Mouse (Mus musculus) limb, embryonic 14.5 days (tissue): ENCODE results near the gene Saysd1. TPM values are rescaled to one million over a fixed set of nuclear protein-coding genes. Genes with fewer than 3 reads are reported as not detected.

Experiments
- ATAC-seq: fragments of 200-750 bp; cut with Nextera tagmentation; 2 replicates; pipeline ENCODE4 v1.8.0; 2017; ENCODE audit warnings: low read depth, moderate number of reproducible peaks, moderate TSS enrichment; ENCODE audit not compliant: low FRiP score
- DNase-seq: peaks from one replicate; pipeline ENCODE4 v3.0.0-alpha.2; 2015; ENCODE audit warnings: low spot score
- H3K27ac ChIP-seq: fragments of 300-500 bp; sonication (generic); replicated peaks from 2 replicates; pipeline ENCODE4 v1.5.1; 2014; ENCODE audit warnings: low read depth, mild to moderate bottlenecking, low read length, moderate library complexity, mixed read lengths
- H3K27me3 ChIP-seq: fragments of 300-500 bp; sonication (generic); 2 replicates; pipeline ENCODE4 v1.6.1; 2014; ENCODE audit warnings: low read length, mixed read lengths; ENCODE audit not compliant: control insufficient read depth, insufficient read depth
- H3K36me3 ChIP-seq: fragments of 300-500 bp; sonication (generic); 2 replicates; pipeline ENCODE4 v1.6.1; 2014; ENCODE audit warnings: mild to moderate bottlenecking, low read length, moderate library complexity, mixed read lengths; ENCODE audit not compliant: control insufficient read depth, insufficient read depth
- H3K4me1 ChIP-seq: fragments of 300-500 bp; sonication (generic); 2 replicates; pipeline ENCODE4 v1.6.1; 2014; ENCODE audit warnings: antibody characterized with exemption, low read length, mixed read lengths; ENCODE audit not compliant: control insufficient read depth, insufficient read depth
- H3K4me2 ChIP-seq: fragments of 300-500 bp; sonication (generic); replicated peaks from 2 replicates; pipeline ENCODE4 v1.6.1; 2014; ENCODE audit warnings: low read depth, mild to moderate bottlenecking, low read length, moderate library complexity; ENCODE audit not compliant: severe bottlenecking
- H3K4me3 ChIP-seq: fragments of 300-500 bp; sonication (generic); replicated peaks from 2 replicates; pipeline ENCODE4 v1.5.1; 2014; ENCODE audit warnings: low read length
- H3K9ac ChIP-seq: fragments of 300-500 bp; sonication (generic); 2 replicates; pipeline ENCODE4 v1.6.1; 2014; ENCODE audit warnings: mild to moderate bottlenecking, low read depth, low read length, moderate library complexity; ENCODE audit not compliant: severe bottlenecking
- H3K9me3 ChIP-seq: fragments of 300-500 bp; sonication (generic); 2 replicates; pipeline ENCODE4 v1.6.1; 2016; ENCODE audit warnings: low read length; ENCODE audit not compliant: control insufficient read depth
- POLR2A ChIP-seq: fragments of 200-500 bp; IDR thresholded peaks from 2 replicates; pipeline ENCODE4 v1.8.0; 2012; ENCODE audit warnings: inconsistent platforms, mild to moderate bottlenecking, moderate library complexity, borderline replicate concordance; ENCODE audit not compliant: insufficient read depth, insufficient read length; ENCODE audit errors: extremely low read depth
- WGBS: fragments of 180-500 bp; shearing (Covaris S2); extraction: QIAGEN DNeasy Blood & Tissue Kit; methylation state at CpG from one replicate; pipeline ENCODE4 v1.1.7; 2014; 5-methylcytosine and 5-hydroxymethylcytosine counted together
- polyA plus RNA-seq, 2 experiments: library from polyadenylated mRNA; depleted of rRNA in 1 of 2; stranded (reverse) in 1 of 2; unstranded in 1 of 2; fragments of >200 nt; fragmentation: Nextera tagmentation in 1 of 2; extraction: Ambion mirVana in 1 of 2; gene quantifications; 2 replicates each; pipeline versions ENCODE4 v1.2.1 to v1.2.3; 2012 to 2014

Gene Saysd1
- polyA plus RNA-seq, 2 experiments: 8.9 to 15.6 TPM

DNA sequence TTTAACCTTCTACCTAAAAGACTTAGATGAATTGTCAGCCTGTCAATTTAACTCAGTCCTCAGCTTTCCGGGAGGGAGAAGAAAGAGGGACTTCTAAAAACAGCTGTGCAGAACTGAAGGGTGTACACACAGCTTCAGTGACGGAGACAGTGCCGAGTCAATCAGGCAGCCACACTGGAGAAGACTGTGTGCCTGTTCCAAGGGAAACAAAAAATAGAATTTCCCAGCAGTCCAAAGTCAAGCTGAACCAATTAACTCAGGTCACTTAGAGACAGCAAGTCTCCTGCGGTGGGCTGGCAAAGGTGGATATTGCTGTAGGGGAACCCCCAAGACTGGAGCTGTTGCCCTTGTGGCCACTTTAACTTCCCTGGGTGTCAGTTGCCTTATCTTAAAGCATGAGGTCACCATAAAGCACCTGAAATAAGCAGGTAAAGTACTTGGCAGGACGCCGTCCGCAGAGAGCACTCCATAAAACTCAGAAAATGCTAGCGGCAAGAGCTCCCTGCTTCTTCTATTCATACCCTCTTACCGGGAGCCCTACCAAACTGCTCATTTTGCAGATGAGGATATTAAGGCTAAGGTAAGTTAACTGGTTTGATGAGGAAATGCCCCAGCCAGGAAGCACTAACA is 39.3 kb upstream of the Saysd1 start:
- TF ChIP-seq POLR2A: no peak
- Histone ChIP-seq H3K9ac (0 out of 2 replicates have a peak overlapping the region, but pooled peaks have one; percentile 16), H3K27me3 (no peaks in the 10 kb centered on the region), H3K36me3 (no peaks in the 10 kb centered on the region), H3K4me3 (no peak overlapping the region), H3K4me2 (peak overlapping the region; percentile 21; the same call in 1 of the 2 replicates), H3K4me1 (peaks cover 36% of the 10 kb centered on the region), H3K9me3 (no peaks in the 10 kb centered on the region), H3K27ac (no peak overlapping the region)
- ATAC-seq (no peak), DNase-seq (no peak)
- WGBS: 70% methylated on average over 9 of the region's 9 CpGs

DNA sequence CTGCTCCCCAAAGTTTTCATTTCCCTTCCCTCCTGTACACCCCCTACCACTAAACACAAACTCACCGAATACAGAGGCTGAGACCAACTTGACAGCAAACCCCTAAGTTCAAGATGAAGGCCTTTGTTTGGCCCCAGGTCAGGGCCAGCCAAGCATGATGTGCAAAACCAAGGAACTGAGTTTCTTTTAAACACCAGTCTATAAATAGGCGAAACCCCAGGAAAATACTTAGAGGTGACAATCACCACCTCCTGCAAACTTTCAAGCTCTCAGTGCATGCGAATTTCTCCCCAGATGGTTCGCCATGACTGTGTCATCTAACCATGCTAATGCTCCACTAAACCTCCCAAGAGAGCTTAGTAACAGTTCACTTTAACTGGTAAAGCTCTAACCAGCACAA is 37.4 kb upstream of the Saysd1 start:
- H3K27ac ChIP-seq: no peak overlapping the region
- DNase-seq (no peak), ATAC-seq (no peak)
- no peak for TF ChIP-seq POLR2A
- no peak overlapping the region for H3K4me2 ChIP-seq
- no peaks in the 10 kb centered on the region for H3K36me3 ChIP-seq
- no peaks in the 10 kb centered on the region for H3K27me3 ChIP-seq
- no peak overlapping the region for H3K9ac ChIP-seq
- H3K4me3 ChIP-seq: no peak overlapping the region
- WGBS: 82% methylated on average over 4 of the region's 4 CpGs
- peaks cover 37% of the 10 kb centered on the region for H3K4me1 ChIP-seq
- no peaks in the 10 kb centered on the region for H3K9me3 ChIP-seq

GRCm38 (mm10) chr14:20175114-20175513 is 36.8 kb upstream of the Saysd1 start:
- Histone ChIP-seq H3K36me3 (no peaks in the 10 kb centered on the region), H3K27me3 (no peaks in the 10 kb centered on the region), H3K9me3 (no peaks in the 10 kb centered on the region), H3K9ac (no peak overlapping the region), H3K4me2 (no peak overlapping the region), H3K4me3 (no peak overlapping the region), H3K27ac (no peak overlapping the region), H3K4me1 (peaks cover 31% of the 10 kb centered on the region)
- 93% methylated on average over 7 of the region's 7 CpGs for WGBS
- DNase-seq (no peak), ATAC-seq (no peak)
- TF ChIP-seq POLR2A: no peak

DNA sequence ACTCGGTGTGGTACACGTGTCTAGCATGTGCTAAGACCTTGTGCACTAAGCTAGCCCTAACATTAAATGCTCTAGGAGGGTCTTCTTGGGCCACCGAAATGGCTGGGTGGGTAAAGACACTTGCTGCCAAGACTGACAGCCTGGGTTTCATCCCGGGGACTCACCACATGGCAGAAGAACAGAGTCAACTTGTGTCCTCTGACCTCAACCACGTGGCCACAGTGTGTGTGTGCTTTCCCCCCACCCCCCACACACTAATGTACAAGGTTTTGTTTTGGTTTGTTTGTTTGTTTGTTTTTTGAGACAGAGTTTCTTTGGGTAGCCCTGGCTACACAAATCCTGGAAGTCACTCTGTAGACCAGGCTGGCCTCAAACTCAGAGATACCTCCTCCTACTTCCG is 36.4 kb upstream of the Saysd1 start:
- WGBS: 91% methylated on average over 6 of the region's 6 CpGs
- H3K4me3 ChIP-seq: no peak overlapping the region
- no peaks in the 10 kb centered on the region for H3K36me3 ChIP-seq
- no peak for ATAC-seq
- H3K4me1 ChIP-seq: peaks cover 27% of the 10 kb centered on the region
- TF ChIP-seq POLR2A: no peak
- no peaks in the 10 kb centered on the region for H3K9me3 ChIP-seq
- no peak for DNase-seq
- no peak overlapping the region for H3K4me2 ChIP-seq
- no peak overlapping the region for H3K27ac ChIP-seq
- no peaks in the 10 kb centered on the region for H3K27me3 ChIP-seq
- H3K9ac ChIP-seq: no peak overlapping the region

- no peak overlapping the region for H3K4me2 ChIP-seq
- WGBS: 86% methylated on average over 14 of the region's 14 CpGs
- no peaks in the 10 kb centered on the region for H3K36me3 ChIP-seq
- H3K27ac ChIP-seq: no peak overlapping the region
- TF ChIP-seq POLR2A: no peak
- DNase-seq: no peak
- H3K4me3 ChIP-seq: no peak overlapping the region
- H3K9ac ChIP-seq: no peak overlapping the region
- H3K4me1 ChIP-seq: peaks cover 20% of the 10 kb centered on the region
- H3K9me3 ChIP-seq: no peaks in the 10 kb centered on the region
- H3K27me3 ChIP-seq: no peaks in the 10 kb centered on the region
- no peak for ATAC-seq
These were observed 35.6 kb upstream of the Saysd1 start for GRCm38 (mm10) chr14:20173873-20174490.
